Mouse (Mus musculus) lung, adult 18-20 months (tissue): ENCODE results near the gene Abcb7.

Experiments used
- DNase-seq, 2 experiments: peaks; one replicate each; pipeline ENCODE4 v3.0.0; 2022; ENCODE audit warnings: mixed read lengths in 2 of 2

Gene Abcb7

GRCm38 (mm10) chrX:104413183-104413983 is at the start of gene Abcb7:
Gene Abcb7, minus strand, starts transcription at chrX:104413856.
- DNase-seq, result peak; percentile 83 to 87

GRCm38 (mm10) chrX:104461755-104462154 is 48.1 kb upstream of the Abcb7 start:
- DNase-seq, result peak; percentile 14 to 17

GRCm38 (mm10) chrX:104452433-104452832 is 38.8 kb upstream of the Abcb7 start:
- DNase-seq, result no peak

- DNase-seq, result no peak
Observed at GRCm38 (mm10) chrX:104433456-104433855, 19.8 kb upstream of the Abcb7 start.

GRCm38 (mm10) chrX:104428108-104428507 is 14.5 kb upstream of the Abcb7 start:
- no peak for DNase-seq

GRCm38 (mm10) chrX:104413995-104414394 is 339 bp upstream of the Abcb7 start:
- DNase-seq, result no peak

GRCm38 (mm10) chrX:104408137-104408536 is 5.5 kb downstream of the Abcb7 start:
- DNase-seq, result no peak

GRCm38 (mm10) chrX:104402463-104402862 is 11.2 kb downstream of the Abcb7 start:
- DNase-seq, result no peak

GRCm38 (mm10) chrX:104401134-104401533 is 12.5 kb downstream of the Abcb7 start:
- no peak for DNase-seq

GRCm38 (mm10) chrX:104397526-104397925 is 16.1 kb downstream of the Abcb7 start:
- DNase-seq, result no peak

GRCm38 (mm10) chrX:104359686-104360085 is 54.0 kb downstream of the Abcb7 start:
- no peak for DNase-seq

GRCm38 (mm10) chrX:104355842-104356241 is 57.8 kb downstream of the Abcb7 start:
- no peak for DNase-seq

- DNase-seq, result peak in 1 of 2 experiments; percentile 5
Observed at GRCm38 (mm10) chrX:104348146-104348545, 65.5 kb downstream of the Abcb7 start.

GRCm38 (mm10) chrX:104291721-104292120 is 121.9 kb downstream of the Abcb7 start:
- DNase-seq, result no peak

GRCm38 (mm10) chrX:104279828-104280227 is 133.8 kb downstream of the Abcb7 start:
- DNase-seq, result no peak

- DNase-seq, result no peak
Observed at GRCm38 (mm10) chrX:104264371-104264770, 149.3 kb downstream of the Abcb7 start.

GRCm38 (mm10) chrX:104262468-104262867 is 151.2 kb downstream of the Abcb7 start:
- no peak for DNase-seq

GRCm38 (mm10) chrX:104256561-104256960 is 157.1 kb downstream of the Abcb7 start:
- no peak for DNase-seq
